Mouse (Mus musculus) ES-E14 (cell line): ENCODE results near the gene Ahdc1. TPM values are rescaled to one million over a fixed set of nuclear protein-coding genes. Genes with fewer than 3 reads are reported as not detected.

Experiments
- DNase-seq: peaks from one replicate; pipeline ENCODE4 v3.0.0-alpha.2; 2013; ENCODE audit warnings: low read depth, low spot score
- H3K27ac ChIP-seq: 2 replicates; pipeline ENCODE4 v1.5.1; 2012; ENCODE audit warnings: low read depth, mild to moderate bottlenecking, low read length, moderate library complexity, mixed read lengths; ENCODE audit not compliant: poor library complexity, insufficient read depth, severe bottlenecking
- H3K36me3 ChIP-seq: 2 replicates; pipeline ENCODE4 v1.6.1; 2012; ENCODE audit warnings: mild to moderate bottlenecking, low read length, moderate library complexity, mixed read lengths; ENCODE audit not compliant: control insufficient read depth, poor library complexity, insufficient read depth, severe bottlenecking
- H3K4me1 ChIP-seq, 2 experiments: fragments of 150-350 bp in 1 of 2; sonication (generic) in 1 of 2; 2 replicates each; pipeline ENCODE4 v1.6.1; 2012; ENCODE audit warnings: low read length in 2 of 2, mild to moderate bottlenecking in 1 of 2, mixed read lengths in 1 of 2; ENCODE audit not compliant: control insufficient read depth in 2 of 2, insufficient read depth in 2 of 2, poor library complexity in 1 of 2
- H3K4me3 ChIP-seq, 2 experiments: fragments of 150-350 bp in 1 of 2; sonication (generic) in 1 of 2; 2 replicates each; pipeline ENCODE4 v1.5.1; 2012; ENCODE audit warnings: low read length in 2 of 2, low read depth in 1 of 2, mild to moderate bottlenecking in 1 of 2, mixed read lengths in 1 of 2; ENCODE audit not compliant: insufficient read depth in 1 of 2, poor library complexity in 1 of 2, severe bottlenecking in 1 of 2
- H3K9ac ChIP-seq: 2 replicates; pipeline ENCODE4 v1.6.1; 2012; ENCODE audit warnings: low read depth, mild to moderate bottlenecking, low read length, mixed read lengths; ENCODE audit not compliant: poor library complexity, insufficient read depth, severe bottlenecking
- H3K9me3 ChIP-seq: fragments of 150-350 bp; sonication (generic); 2 replicates; pipeline ENCODE4 v1.6.1; 2012; ENCODE audit warnings: low read depth, mild to moderate bottlenecking, low read length; ENCODE audit not compliant: control insufficient read depth, insufficient read depth
- CHD2 ChIP-seq: IDR thresholded peaks from 2 replicates; pipeline ENCODE4 v1.6.1; 2014; ENCODE audit warnings: mild to moderate bottlenecking, low read depth, low read length, inconsistent platforms
- HCFC1 ChIP-seq: IDR thresholded peaks from 2 replicates; pipeline ENCODE4 v1.6.1; 2012; ENCODE audit warnings: low read length, inconsistent platforms, borderline replicate concordance; ENCODE audit not compliant: insufficient read depth
- MAFK ChIP-seq: IDR thresholded peaks from 2 replicates; pipeline ENCODE4 v1.6.1; 2014; ENCODE audit warnings: mild to moderate bottlenecking, low read depth, low read length, inconsistent platforms; ENCODE audit not compliant: insufficient read depth
- ZC3H11A ChIP-seq: IDR thresholded peaks from 2 replicates; pipeline ENCODE4 v1.6.1; 2012; ENCODE audit warnings: low read depth, mild to moderate bottlenecking, inconsistent platforms, low read length, borderline replicate concordance
- ZNF384 ChIP-seq: IDR thresholded peaks from 2 replicates; pipeline ENCODE4 v1.6.1; 2012; ENCODE audit warnings: low read depth, low read length, inconsistent platforms
- in situ Hi-C, 2 experiments: fragments of 600-800 bp; cut with MboI; formaldehyde crosslinking; loops; one replicate each; pipeline ENCODE4 v1.15.1; 2025; ENCODE audit warnings: low sequenced_read_pairs in 2 of 2, inconsistent platforms in 1 of 2; ENCODE audit not compliant: unreplicated experiment in 2 of 2
- total RNA-seq: library from RNA; depleted of rRNA; stranded (reverse); fragments of 300-350 nt; gene quantifications from 2 replicates; pipeline ENCODE4 v1.2.3, GENCODE M21; 2012

The Ahdc1 gene
- total RNA-seq, 1 experiment, result 61.8 TPM

DNA sequence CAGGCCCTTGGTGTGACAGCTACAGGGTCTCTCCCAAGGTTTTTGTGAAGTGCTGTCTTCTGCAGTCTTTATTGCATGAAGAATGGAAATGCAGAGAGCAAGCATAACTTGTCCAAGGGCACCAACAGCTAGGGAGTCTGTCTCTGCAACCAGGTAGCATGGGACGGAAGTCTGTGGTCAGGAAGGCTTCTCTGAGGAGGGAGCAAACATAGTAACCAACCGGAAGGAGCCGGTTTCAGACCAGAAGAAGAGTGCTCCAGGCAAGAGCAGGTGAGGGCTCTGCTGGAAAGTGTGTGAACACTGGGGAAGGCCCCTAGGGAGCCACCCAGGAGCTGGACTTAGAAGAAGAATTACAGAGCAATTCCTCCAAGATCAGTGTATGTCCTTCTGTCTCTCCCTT is 39.0 kb upstream of the Ahdc1 start:
- no peak overlapping the region for H3K27ac ChIP-seq
- no peak overlapping the region for H3K4me3 ChIP-seq
- no peak for DNase-seq
- H3K9me3 ChIP-seq, result no peaks in the 10 kb centered on the region
- H3K4me1 ChIP-seq, result peaks cover 14 to 64% of the 10 kb centered on the region in 2 experiments
- in situ Hi-C loops, result no loop called here
- H3K9ac ChIP-seq, result no peak overlapping the region
- TF ChIP-seq MAFK (no peak), CHD2 (no peak), ZC3H11A (no peak), HCFC1 (no peak)
- no peaks in the 10 kb centered on the region for H3K36me3 ChIP-seq

DNA sequence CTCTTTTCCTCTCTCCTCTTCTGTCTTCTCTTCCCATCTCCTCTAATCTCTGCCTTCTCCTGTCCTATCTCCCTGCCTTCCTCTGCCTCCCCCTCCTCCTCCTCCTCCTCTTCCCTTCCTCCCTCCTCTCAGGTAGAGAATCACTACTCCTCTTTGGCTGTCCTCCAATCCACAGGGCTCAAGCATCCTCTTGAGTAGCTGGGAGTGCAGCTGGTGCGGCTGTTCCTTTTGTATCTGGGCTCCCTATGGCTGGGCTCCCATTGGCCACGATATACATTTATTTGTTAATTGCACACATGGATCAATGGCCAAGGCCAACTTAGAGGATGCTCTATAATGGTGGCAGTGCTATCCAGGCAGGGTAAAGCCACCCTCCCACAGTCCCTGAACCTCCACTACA is 38.5 kb upstream of the Ahdc1 start:
- no peak overlapping the region for H3K4me3 ChIP-seq
- in situ Hi-C loops, result no loop called here
- H3K4me1 ChIP-seq, result peaks cover 18 to 66% of the 10 kb centered on the region in 2 experiments
- H3K36me3 ChIP-seq, result no peaks in the 10 kb centered on the region
- no peak overlapping the region for H3K27ac ChIP-seq
- H3K9me3 ChIP-seq, result no peaks in the 10 kb centered on the region
- TF ChIP-seq ZC3H11A, result no peak
- no peak for TF ChIP-seq MAFK
- H3K9ac ChIP-seq, result no peak overlapping the region
- DNase-seq, result no peak

DNA sequence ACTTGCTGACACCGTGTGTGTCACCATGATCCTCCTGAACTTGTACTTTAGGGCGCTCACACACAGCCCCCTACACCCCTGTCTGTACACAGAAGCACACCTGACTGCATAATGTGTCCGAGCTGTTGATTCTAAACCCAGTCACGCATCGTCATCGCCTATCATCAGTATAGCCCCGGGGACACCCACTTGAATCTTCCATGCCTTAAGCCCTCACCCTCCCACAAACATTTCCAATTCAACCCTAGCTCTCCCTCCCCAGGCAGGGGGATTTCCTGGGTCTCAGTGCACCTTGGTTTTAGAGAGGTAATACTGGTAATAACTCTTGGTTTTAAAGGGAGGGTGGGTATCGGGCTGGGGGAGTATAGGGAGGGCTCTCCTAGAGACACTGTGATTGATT is 37.9 kb upstream of the Ahdc1 start:
- no peak overlapping the region; the same call in 1 of the 2 replicates for H3K27ac ChIP-seq

DNA sequence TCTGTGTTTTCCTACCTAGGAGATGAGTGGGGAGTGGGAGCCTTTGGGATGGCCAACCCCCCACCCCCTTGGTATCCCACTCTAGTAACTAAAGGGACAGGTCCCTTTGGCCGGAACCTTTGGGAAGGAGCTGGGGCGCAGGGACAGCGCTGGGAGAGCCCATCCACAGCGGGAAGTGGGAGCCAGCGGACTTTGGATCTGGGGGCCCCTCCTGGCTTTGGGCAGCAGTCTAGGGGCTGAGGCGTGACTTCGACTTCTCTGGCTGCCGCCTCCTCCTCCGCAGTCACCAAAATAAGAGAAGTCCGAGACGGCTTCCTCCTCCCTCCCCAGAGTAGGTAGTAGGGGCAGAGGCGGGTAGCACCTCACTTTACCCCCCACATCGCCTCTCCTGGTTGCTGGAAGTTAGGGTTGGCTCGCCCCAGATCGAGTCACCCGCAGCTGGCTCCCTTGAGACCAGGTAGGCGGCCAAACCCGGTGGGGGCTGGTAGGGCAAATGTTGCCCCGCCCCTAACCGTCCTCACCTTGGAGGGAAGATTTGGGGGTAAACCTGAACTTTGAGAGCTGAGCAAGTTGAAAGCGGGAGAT is 37.2 kb upstream of the Ahdc1 start, which contains the start of gene Fgr:
Fgr (plus strand) TSS at position 282 of the 585 bp plus-strand sequence.
- Histone ChIP-seq H3K4me3 (peak within 1 kb of the TSS; percentile 37 to 50), H3K4me1 (peaks cover 19 to 64% of the 10 kb centered on the region in 2 experiments), H3K27ac (peak within 1 kb of the TSS; percentile 79; the same call in 1 of the 2 replicates), H3K9me3 (no peaks in the 10 kb centered on the region), H3K9ac (peak within 1 kb of the TSS; percentile 52; the same call in 1 of the 2 replicates), H3K36me3 (no peaks in the 10 kb centered on the region)
- TF ChIP-seq ZNF384 (no peak), ZC3H11A (no peak), MAFK (no peak)
- no peak for DNase-seq
- in situ Hi-C loops, result no loop called here

More for the DNA sequence above, 37.9 kb upstream of the Ahdc1 start:
- no peak for TF ChIP-seq ZC3H11A
- no peak for TF ChIP-seq MAFK
- Histone ChIP-seq H3K9me3 (no peaks in the 10 kb centered on the region), H3K4me3 (no peak overlapping the region), H3K9ac (no peak overlapping the region), H3K4me1 (peaks cover 19 to 63% of the 10 kb centered on the region in 2 experiments), H3K36me3 (no peaks in the 10 kb centered on the region)
- no peak for DNase-seq
- in situ Hi-C loops, result no loop called here

DNA sequence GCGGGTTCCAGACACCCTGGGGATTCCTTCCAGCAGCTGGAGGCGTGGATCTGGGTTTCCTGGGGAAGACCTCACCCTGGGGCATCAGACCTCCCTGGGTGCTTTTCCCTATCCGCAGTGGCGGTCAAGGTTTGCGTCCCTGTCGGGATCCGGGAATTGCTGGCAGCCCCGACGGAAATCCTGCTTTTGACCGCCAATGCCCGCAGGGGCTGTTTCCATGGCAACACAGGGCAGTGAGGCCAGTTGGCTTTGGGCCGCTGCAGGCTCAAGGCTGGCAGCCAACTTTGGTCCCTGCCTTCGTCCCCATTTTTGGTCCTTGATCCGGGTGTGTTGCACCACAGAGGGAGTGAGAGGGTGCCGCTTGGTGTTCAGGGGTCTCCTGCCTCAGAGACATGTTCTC is 36.2 kb upstream of the Ahdc1 start:
- Histone ChIP-seq H3K9ac (peak overlapping the region; percentile 51; the same call in 1 of the 2 replicates), H3K36me3 (no peaks in the 10 kb centered on the region), H3K4me1 (peaks cover 19 to 61% of the 10 kb centered on the region in 2 experiments), H3K9me3 (no peaks in the 10 kb centered on the region), H3K4me3 (peak overlapping the region; percentile 37 to 50), H3K27ac (peak overlapping the region; percentile 79; the same call in 1 of the 2 replicates)
- in situ Hi-C loops, result no loop called here
- TF ChIP-seq ZNF384, result no peak
- TF ChIP-seq HCFC1, result no peak
- peak; percentile 80 for DNase-seq
